Mouse (Mus musculus) forebrain, embryonic 15.5 days (tissue): ENCODE results near the gene Lce3b. TPM values are rescaled to one million over a fixed set of nuclear protein-coding genes. Genes with fewer than 3 reads are reported as not detected.

Experiments
- polyA plus RNA-seq: library from polyadenylated mRNA; unstranded; fragments of >200 nt; fragmentation: Nextera tagmentation; extraction: Ambion mirVana; gene quantifications from 2 replicates; pipeline ENCODE4 v1.2.1, GENCODE M21; 2015

Lce3b gene
- polyA plus RNA-seq, 1 experiment from 2014 or later, result not detected

Other genes starting within 250 kb of the Lce3b start
- gene Lce1d, start 245.8 kb upstream of the Lce3b start, polyA plus RNA-seq, result not detected in 2 replicates
- not detected in 2 replicates for gene Lce1e, start 223.9 kb upstream of the Lce3b start, polyA plus RNA-seq
- not detected in 2 replicates for gene Lce1f, start 212.6 kb upstream of the Lce3b start, polyA plus RNA-seq
- not detected in 2 replicates for gene Gm38119, start 193.9 kb upstream of the Lce3b start, polyA plus RNA-seq
- not detected in 2 replicates for gene Lce1g, start 180.6 kb upstream of the Lce3b start, polyA plus RNA-seq
- not detected in 2 replicates for gene Lce1h, start 167.9 kb upstream of the Lce3b start, polyA plus RNA-seq
- not detected in 2 replicates for gene Lce1i, start 154.1 kb upstream of the Lce3b start, polyA plus RNA-seq
- gene Lce1j, start 142.5 kb upstream of the Lce3b start, polyA plus RNA-seq, result not detected in 2 replicates
- gene Lce1k, start 125.1 kb upstream of the Lce3b start, polyA plus RNA-seq, result not detected in 2 replicates
- not detected in 2 replicates for gene Kprp, start 105.7 kb upstream of the Lce3b start, polyA plus RNA-seq
- gene Lce1l, start 81.7 kb upstream of the Lce3b start, polyA plus RNA-seq, result not detected in 2 replicates
- gene 2310050C09Rik, start 62.8 kb upstream of the Lce3b start, polyA plus RNA-seq, result not detected in 2 replicates
- gene Lce3a, start 6.7 kb upstream of the Lce3b start, polyA plus RNA-seq, result not detected in 2 replicates
- not detected in 2 replicates for gene Lce3c, start 11.5 kb downstream of the Lce3b start, polyA plus RNA-seq
- not detected in 2 replicates for gene Lce3d, start 24.4 kb downstream of the Lce3b start, polyA plus RNA-seq
- not detected in 2 replicates for gene Lce3e, start 34.1 kb downstream of the Lce3b start, polyA plus RNA-seq
- not detected in 2 replicates for gene Lce3f, start 59.2 kb downstream of the Lce3b start, polyA plus RNA-seq
- 0.27 TPM in 1 of 2 replicates, not detected in the other for gene Crct1, start 82.7 kb downstream of the Lce3b start, polyA plus RNA-seq
- not detected in 2 replicates for gene Lce1m, start 86.1 kb downstream of the Lce3b start, polyA plus RNA-seq
- gene Gm4858, start 135.8 kb downstream of the Lce3b start, polyA plus RNA-seq, result not detected in 2 replicates
- not detected in 2 replicates for gene Crnn, start 211.8 kb downstream of the Lce3b start, polyA plus RNA-seq